Mouse (Mus musculus) adrenal gland (tissue): ENCODE data around the gene Cux2.

Experiments
- intact Hi-C: fragments of 180-260 bp; cut with DNase I; formaldehyde crosslinking; loops from one replicate; pipeline ENCODE4 v1.15.1; 2025

Gene Cux2

DNA sequence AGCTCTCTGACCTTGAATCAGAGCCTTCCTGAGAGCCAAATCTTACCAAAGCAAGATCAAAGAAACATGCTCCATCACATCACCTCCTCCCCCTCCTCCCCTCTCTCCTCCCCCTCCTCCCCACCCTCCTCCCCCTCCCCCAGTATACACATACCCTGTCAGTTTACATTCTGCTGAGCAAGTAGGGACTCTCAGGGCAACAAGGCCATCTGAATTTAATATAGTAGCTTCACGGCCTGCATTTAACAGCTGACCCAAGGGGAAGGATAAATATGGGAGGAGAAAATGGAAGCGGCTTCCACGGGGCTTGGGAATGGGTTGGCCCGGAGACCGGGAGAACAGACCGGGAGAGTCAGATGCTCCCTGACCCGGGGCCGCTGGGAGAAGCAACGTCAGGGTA lies 32.1 kb downstream of the Cux2 start:
- intact Hi-C loops, result no loop called here

DNA sequence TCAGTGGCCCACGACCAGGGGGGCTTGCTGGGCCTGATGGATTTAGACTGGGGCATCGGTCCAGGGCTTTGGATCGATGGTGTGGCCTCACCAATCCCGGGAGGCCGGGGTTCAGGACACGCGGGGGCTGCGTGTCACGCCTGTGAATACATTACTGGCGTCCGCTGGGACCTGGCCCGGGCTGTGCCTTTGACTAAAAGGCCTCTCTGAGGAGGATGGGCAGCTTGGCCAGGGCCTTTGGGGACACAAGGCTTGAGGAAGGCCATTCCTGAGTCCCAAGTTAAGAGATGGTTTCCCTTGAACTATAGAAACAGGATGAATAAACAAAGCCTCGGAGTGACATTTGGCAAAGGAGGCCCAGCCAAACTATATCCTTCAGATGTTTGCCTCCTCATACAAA lies 32.6 kb downstream of the Cux2 start:
- intact Hi-C loops, result no loop called here

DNA sequence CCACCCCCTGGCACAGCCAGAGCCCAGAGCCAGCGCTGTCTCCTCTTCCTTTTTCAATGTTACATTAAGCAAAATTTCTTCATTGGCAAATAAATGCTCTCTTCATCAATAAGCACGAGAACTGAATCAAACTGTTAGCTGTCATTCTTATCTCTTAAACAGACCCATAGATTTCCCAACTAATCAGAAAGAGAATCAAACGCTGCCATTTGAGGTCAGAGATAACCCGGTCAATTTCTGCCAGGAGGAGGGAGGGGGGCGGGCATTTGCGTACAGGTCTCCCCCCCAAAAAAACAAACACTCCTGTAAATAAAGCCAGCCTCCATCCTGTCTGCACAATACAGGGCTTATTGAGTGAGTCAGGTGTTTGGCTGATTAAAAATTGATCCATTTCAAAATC lies 33.2 kb downstream of the Cux2 start:
- intact Hi-C loops, result no loop called here

DNA sequence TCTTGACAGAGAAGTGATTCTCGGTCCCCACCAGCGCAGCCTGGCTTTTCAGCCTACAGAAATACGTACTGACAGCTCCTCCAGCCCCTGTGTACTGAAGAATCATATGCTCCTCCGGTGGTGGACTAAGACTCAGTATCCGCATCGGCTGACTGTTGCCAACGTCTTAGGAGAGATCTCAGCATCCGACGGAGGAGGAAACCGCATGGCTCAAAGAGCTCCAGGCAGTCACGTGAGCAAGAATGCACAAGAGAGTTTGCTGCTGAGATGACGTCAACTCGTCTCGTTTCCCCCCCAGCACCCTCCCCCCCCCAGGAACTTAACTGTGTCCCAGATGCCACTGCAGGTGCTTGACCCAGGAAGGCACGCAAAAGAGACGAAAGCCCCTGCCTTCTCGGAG lies 34.8 kb downstream of the Cux2 start:
- intact Hi-C loops, result no loop called here

DNA sequence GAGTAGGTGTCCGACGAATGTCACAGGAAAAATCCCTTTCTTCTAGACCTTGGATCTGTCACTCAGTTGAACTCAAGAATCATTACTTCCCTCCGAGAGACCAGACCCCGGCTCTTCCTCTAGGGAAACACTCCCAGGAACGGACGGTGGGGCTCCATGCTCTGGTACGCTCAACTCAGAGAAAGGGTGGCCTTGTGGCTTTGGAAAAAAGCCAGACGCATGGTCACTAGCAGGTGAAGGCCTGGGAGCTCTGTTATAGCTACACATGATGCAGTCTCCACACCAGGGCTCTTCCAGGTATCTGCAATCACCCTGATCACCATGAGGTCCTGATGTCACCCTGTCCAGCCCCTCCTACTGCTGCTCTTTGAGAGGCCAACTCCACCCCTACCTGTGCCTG lies 35.2 kb downstream of the Cux2 start:
- intact Hi-C loops, result no loop called here

DNA sequence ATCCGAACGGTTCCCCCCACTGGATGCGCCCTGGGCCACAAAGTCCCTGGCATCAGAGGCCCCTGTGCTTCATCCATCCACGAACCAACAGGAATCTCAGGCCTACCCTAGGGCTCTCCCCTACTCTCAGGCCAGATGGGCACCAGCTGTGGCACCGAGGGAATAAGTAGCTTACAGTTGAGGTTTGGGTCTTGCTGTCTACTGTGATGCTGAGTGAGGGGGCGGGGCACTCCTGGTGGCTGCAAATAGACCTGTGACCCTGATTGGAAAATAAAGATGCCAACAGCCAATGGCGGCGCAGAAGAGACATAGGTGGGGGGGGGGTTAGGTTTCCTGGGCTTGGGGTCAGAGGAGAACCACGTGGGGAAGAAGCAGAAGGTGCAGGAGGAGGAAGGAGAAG lies 38.6 kb downstream of the Cux2 start:
- intact Hi-C loops, result no loop called here

DNA sequence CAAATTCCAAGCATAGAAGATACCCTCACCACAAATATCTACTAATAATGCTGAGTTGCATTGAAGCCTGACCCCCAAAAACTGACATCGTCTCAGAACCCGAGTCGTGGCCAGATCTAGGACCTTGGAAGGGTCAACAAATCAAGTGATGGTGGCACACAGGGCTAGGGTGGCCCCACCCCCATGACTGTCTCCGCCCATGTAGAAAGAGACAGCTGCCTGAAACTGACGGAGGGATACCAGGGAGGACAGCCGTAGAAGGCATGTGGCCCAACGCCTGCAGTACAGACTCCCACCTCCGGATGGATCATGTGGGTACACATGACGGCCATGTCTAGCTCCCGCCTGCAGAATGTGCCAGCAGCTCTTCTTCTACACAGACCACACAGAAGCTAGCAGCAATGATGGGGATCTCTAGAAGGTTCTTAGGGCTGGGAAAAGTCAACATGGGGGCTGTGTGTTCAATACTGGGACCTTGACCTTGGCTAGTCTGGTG lies 41.9 kb downstream of the Cux2 start:
- intact Hi-C loops, result no loop called here

DNA sequence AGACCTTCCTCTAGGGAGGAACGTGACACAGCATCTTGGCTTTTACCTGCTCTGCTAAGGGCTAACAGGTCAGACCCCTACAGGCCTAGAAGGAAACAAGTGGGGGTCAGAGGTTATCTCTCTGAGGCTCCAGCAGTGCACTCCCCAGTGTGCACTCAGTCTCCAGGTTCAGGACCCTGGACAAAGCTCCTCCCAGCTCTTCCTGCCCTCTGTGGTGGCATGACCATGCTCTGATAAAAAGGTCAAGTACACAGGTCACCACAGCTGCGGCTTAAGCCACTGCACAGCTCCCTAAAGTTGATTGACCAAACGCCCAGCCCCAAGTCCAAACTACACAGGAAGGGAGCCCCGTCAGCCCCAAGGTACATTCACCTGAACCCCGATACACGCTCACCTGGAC lies 46.4 kb downstream of the Cux2 start:
- intact Hi-C loops, result no loop called here

DNA sequence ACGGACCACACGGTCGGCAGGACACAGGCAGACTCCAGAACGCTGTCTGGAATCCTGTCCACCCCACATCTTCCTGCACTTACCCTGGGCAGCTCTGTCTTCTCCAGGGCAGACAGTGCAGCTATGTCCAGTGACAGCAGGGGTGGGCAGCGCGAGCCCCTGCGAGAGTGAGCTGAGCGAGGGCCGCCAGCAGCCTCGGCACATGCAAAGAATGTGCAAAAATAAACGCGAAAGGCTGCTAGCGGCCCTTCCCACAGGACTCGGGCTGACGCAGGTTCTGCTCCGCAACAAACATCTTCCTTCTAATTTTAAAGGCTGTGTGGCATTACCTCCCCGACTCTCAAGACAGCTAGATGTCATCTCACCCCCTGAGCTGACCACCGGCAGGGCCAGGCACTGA lies 47.8 kb downstream of the Cux2 start:
- intact Hi-C loops, result no loop called here

DNA sequence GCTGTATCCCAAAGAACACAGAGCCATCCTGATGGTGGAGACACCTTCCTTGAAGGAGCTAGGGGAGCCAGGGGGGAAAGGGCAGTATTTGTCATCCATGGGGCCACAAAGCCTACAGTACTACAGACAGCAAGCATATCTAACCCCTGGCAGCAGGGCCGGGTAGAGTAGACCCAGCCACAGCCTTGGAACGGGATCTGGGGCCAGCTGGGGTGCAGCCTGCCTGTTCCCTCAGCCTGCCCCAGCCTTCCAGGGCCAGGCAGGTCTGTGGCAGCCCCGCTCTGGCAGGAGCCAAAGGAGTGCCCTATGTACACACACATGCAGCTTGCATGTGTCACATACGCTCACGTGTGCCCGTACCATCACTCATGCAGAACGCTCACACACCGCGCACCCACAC lies 48.6 kb downstream of the Cux2 start:
- intact Hi-C loops, result no loop called here

DNA sequence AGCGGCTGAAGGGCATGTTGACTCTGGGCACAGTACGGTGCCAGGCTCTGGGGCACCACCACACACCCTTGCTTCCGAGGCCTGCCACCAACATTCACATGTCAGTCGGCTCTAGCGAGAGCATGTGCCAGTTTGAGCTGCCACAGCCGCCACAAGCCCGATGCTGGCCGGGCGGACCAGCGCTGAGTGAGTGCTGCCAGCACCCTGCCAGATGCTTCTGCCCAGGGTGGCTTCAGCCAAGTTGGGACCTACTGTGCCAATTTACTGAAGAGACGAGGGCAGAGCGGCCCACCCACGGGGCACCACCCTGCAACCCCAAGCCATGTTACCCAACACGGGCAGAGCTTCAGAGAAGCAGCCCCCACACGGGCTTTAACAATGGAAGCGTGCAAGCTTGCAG lies 49.5 kb downstream of the Cux2 start:
- intact Hi-C loops, result no loop called here

DNA sequence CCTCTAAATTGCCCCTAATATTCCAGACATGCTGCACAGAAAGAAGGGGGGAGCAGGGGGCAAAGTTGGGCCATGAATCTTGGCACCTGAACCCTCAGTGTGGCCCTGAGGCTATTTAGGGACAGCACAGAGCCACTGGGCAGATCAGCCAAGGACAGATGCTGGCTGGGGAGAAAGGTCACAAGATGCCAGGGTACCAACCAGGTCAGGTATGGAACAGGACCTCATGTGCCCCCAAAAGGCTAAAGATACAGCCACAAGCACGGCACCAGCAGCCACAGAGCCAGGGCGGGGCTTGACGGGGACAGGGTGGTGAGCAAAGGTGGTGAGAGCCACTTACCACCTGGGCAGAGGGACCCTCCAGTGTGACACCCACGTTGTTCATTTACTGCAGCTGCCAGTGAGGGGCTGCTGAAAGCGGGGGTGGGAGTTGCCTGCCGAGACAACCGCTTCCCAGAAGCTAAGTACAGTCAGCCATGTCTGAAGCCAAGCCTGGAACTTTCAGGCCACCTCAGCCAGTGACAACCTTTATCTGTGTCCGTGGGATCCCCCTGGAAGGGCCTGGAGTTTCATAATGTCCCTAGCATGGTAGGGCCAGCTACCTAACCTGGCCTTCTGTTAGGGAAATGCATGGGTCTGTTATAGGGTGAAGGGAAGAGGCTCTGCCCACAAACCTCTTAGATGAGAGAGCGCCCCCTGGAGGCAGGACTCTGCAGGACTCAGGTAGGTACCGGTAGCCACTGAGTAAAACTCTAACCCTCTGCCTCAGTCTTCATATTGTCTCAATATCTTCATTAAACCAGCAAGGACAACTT lies 50.7 kb downstream of the Cux2 start:
- intact Hi-C loops, result loop anchor here (5.0 kb wide), 1 partner anchor 52 kb away; no protein-coding TSS in a partner anchor

DNA sequence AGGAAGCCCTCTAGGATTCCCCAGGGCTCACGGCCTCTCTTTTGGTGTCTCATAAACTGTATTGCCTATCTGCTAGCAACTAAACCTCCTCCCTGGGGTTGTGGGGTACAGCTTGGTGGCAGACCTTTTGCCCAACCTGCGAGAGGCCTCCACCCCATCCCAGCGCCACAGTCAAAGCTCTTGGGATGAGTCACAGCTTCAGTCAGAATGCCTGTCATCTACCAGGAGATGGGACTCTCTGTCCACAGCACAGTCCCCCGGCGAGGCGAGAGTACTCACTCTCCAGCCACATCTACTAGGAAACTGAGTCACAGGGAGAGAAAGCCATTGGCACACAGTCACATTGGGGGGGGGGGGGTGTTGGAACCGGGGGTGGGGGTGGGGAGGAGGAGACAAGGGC lies 51.6 kb downstream of the Cux2 start:
- intact Hi-C loops, result loop anchor here (5.0 kb wide), 1 partner anchor 51 kb away; no protein-coding TSS in a partner anchor

DNA sequence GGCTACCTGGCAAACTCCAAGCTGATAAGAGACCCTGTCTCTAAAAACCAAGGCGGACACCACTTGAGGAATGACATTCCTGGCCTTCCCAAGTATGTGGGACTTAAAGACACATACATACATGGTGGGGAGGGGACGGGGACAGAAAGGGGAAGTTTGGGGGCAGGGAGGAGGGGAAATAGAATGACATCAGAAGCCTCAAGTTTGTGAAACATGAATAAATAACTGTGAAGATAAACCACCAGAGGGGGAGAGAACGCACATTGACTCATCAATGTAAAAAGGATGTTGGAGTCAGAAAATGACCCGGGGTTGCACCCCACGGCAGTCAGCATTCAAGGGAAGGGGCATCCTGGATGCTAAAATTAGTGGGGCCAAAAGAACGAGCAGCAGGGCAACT lies 53.2 kb downstream of the Cux2 start:
- intact Hi-C loops, result loop anchor here (5.0 kb wide), 1 partner anchor 49 kb away; no protein-coding TSS in a partner anchor

DNA sequence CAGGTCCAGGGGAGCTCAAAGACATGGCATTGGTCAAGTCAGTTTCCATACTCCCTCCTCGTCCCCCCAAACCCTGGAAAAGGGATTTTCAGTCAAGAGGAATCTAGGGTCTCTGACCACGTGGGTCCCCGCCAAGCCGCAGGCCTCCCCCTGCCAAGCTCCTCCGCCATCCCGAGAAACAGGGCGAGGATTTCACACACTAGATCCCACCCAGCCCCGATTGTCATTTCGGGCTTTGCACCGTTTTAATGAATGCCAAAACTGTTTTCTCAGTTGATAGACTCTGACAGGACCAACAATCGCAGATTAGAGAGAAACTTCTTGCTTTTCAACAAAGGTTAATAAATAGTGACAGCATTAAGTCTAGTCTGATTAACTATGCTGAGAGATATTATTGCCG lies 55.1 kb downstream of the Cux2 start:
- intact Hi-C loops, result loop anchor here (5.0 kb wide), 1 partner anchor 48 kb away; no protein-coding TSS in a partner anchor

DNA sequence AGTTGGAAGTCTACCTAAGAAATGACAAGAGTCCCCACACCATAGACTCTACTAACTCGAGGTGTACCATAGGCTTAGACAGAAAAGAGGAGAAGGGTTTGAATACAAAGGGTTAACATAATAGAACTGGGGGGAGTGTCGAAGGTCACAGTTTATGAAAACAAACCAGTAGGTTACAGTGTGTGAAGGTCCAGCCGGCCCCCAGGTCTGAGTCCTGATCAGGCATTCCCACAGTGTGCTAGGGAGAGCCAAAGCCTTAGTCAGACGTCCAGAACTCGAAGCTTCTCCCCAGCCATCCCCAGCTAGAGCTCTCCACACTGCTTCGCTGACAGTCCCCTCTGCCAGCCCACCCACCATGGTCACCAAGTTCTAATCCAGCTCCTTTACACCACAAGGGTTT lies 58.0 kb downstream of the Cux2 start:
- intact Hi-C loops, result no loop called here

DNA sequence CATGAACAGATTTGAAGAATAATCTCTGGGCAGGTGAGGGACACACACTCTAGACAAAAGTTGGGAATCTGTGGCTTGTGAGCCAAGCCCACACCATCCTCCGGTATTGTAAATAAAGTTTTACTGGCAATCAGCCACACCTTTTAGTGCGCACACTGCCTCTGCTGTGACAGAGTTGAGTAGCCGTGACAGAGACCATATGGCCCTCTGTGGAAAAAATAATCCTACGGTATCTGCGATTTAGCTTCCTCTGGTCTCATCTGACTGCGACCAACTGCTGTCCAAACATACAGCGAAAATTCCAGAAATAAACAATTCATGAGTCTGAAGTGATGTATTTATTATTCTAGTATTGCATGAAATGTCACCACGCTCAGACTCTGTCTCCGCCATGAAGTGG lies 64.0 kb downstream of the Cux2 start:
- intact Hi-C loops, result no loop called here

DNA sequence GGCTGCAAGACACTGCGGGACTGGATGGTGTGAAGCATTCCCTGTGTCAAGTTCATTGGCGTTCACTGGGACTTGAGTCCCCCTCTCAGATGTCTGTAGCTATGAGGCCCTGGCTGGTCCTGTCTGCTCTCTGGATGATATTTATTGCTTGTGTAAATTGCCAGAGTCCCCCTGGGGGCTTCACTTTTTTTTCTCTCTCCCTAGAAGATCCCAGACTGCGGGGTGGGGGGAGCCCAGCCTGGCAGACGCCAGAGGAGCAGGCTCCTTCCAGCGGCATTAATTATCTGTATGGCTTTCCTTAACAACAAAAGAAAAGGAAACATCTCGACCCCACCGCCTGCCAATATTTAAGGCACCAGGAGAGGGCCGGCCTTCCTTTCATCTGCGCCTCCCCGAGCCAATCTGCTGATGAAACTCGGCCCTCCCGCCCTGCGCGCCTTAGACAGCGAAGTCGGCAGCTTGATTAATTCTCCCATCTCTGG lies 68.2 kb downstream of the Cux2 start:
- intact Hi-C loops, result no loop called here

DNA sequence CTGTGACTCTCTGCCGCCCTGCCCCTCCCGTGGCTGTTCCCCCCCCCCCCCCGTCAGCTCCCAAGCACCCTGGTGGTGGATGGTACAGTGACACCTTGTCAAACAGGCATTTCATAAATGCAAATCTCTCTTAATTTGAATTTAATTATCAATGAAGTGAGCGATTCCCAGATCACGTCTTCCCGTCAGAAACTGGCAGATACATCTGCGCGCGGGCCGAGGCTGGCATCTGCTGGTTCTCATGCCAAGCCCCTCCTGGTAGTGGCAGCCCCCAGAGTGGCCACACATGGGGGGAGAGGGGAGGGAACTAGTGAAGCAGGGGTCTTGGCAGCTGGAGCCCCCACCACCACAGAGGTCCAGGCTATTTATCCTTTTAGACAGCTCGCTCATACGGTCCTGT lies 73.6 kb downstream of the Cux2 start:
- intact Hi-C loops, result no loop called here

DNA sequence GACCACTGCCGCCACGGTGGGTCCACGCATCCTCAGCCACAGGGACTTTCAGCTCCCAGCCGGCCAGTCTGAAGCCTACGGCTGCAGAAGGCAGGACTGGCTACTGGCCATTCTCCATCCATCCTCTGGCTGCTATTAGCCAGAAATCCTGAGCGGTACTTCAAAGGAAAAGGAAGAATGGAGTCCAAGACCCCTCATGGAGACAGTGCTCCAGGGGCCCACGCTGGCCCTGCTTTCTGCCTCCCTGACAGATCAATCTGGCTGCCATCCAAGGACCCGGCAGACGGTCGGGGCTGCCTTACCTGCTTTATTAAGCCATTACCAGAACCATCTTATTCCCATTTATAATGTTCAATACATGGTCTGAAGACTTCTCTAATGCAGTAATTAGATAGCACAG lies 76.4 kb downstream of the Cux2 start:
- intact Hi-C loops, result no loop called here

DNA sequence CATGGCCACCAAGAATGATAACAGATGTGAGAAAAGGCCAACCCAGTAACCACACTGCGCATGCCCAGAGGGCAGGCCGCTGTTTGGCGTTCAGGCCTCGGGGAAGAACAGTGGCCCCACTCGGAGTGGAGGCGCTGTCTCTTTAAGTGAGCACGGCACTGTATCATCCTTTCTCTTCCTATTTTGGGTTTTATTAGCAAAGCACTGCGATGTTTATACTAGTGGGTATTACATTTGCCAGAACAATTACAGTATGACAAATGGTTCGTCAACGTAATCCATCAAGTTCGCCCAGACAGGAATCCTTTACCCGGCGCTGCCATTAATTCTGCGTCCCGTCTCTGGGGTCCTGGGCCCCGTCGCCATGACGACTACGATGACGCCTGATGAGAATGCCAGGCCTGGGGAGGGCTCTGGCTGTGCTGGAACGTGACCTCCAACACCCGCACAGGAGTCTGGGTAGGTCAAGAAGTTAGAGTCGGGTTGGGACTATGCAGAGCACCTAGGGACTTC lies 77.2 kb downstream of the Cux2 start:
- intact Hi-C loops, result no loop called here

DNA sequence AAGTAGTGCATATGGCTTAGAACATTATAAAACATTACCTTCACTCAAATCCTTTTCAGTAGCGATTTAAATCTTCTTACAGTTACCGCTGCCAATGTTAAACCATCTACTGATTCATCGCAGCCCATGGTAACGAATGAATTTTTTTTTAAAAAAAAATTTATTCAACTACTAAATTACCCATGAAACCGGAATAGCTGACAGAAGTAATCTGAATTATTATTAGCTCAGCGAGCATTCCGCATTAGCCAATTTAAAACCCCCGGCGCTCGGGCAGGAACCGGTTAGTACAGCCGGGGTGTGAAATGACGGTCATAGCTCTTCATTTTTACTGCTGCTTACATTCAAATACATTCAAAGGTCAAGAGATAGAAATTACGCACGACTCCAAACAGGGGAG lies 80.9 kb downstream of the Cux2 start:
- intact Hi-C loops, result no loop called here

DNA sequence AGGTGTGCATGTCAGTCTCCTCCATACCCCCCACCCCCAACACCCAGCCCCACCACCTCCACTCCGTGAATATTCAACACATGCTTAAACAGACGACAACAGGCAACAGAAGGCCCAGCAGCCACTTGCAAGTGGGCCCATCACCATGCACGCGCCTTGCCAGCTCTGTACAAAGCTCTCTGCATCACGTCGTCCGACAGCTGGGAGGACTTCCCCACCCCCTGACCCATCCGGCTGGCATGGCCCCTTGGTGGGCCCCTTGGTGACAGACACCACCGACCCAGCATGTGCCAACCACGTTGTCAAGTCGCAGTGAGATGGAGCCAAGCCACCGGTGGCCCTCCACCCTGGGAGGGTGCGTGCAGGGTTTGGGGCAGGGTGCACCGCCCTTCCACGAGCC lies 81.5 kb downstream of the Cux2 start:
- intact Hi-C loops, result no loop called here
